Mouse (Mus musculus): Measurements from ENCODE around the gene Tnc. TPM values are rescaled to one million over a fixed set of nuclear protein-coding genes. Genes with fewer than 3 reads are reported as not detected.

The Tnc gene
- polyA plus RNA-seq (2012; rRNA removed; ENCODE audit: low replicate concordance), result 5.9 and 7.4 TPM in 2 replicates

DNA sequence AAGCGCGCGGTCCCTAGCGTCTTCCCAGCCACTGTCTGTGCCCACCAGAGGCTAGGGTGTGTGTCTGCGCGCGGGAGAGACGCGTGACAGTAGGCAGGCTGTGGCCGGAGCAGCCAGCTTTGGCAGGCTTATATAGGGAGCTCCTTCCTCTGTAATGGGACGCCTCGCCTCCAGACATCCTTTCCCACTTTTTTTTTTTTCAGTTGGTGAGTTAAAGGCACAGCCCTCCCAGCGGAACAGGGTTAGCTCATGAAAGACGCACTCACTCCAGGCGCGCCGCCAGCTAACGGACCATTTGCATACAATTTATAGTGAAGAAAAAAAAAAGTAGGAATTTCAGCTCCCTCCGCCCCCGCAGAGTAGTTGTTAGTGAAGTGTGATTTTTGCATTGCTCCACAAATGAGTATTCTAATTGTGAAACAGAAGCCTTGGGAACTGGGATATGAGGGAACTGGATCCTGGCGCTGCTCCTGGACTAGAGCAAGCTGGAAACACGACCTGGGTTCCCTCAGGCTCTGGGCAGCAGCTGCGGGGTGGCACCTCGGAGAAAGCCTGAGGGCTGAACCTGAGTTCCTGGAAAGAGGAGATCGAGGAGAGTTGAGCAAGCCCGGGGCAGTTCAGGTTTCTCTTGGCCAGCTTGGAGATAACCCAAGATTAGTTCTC lies at the start of gene Tnc:
Tnc (minus strand) TSS at position 185 of the 663 bp plus-strand sequence.

Other genes with a start within 250 kb of the Tnc start
- gene Tnfsf8, start 185.7 kb downstream of the Tnc start, polyA plus RNA-seq (2012; rRNA removed; ENCODE audit: low replicate concordance), result 0.02 and 0.11 TPM in 2 replicates

Measured in duodenum, adult 2 months (tissue).